Mouse (Mus musculus): Measurements from ENCODE around the gene Scyl1.

DNA sequence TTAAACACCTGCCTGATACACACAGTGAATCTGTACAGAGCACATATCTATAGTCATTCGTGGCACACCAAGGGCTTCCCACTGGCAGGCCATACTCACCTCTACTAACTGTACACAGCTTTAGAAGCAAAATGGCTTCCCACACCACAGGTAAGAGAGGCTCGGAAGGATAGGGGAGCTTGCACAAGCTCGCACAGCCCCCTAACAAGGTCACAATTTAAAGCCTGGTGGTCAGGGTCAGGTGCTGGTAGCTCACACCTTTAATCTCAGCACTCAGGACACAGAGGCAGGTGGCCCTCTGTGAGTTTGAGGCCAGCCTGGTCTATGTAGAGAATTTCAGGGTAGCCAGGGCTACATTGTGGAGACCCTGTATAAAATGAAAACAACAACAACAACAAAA is 42.3 kb upstream of the Scyl1 start:
- TF ChIP-seq POLR2A (IDR thresholded peaks at IDR 0.05; ENCODE audit: control insufficient read depth, extremely low read depth, insufficient read depth, low read length, poor library complexity) (no peak), CTCF (IDR thresholded peaks at IDR 0.05; ENCODE audit: borderline replicate concordance, control insufficient read depth, extremely low read depth, insufficient read depth, low read length, poor library complexity) (no peak)

Data from thymus, adult 2 months (tissue).